Mouse (Mus musculus): ENCODE results near the gene Uggt2. TPM values are rescaled to one million over a fixed set of nuclear protein-coding genes. Genes with fewer than 3 reads are reported as not detected.

Gene Uggt2
- polyA plus RNA-seq, 1 experiment, result 2.6 TPM

- no peak overlapping the region for H3K4me2 ChIP-seq (ENCODE audit: low read depth)
- no peak overlapping the region for H3K4me3 ChIP-seq
- H3ac ChIP-seq (ENCODE audit: control insufficient read depth, insufficient read length), result no peak overlapping the region
- TF ChIP-seq MYOD1 (IDR thresholded peaks at IDR 0.05; ENCODE audit: control insufficient read depth in 1 of 3, insufficient read length in 2 of 3, low read depth in 2 of 3), result no peak
- TF ChIP-seq SRF (IDR thresholded peaks at IDR 0.05; ENCODE audit: control insufficient read depth, insufficient read length, low read depth), result no peak
- H3K27me3 ChIP-seq (ENCODE audit: control insufficient read depth, insufficient read depth, insufficient read length), result no peaks in the 10 kb centered on the region
- H3K36me3 ChIP-seq (ENCODE audit: control insufficient read depth, insufficient read depth), result no peaks in the 10 kb centered on the region
- H3K79me2 ChIP-seq (ENCODE audit: control insufficient read depth, insufficient read depth), result no peaks in the 10 kb centered on the region
Measured at GRCm38 (mm10) chr14:119007103-119007951, 91.9 kb downstream of the Uggt2 start.

- TF ChIP-seq SRF (IDR thresholded peaks at IDR 0.05; ENCODE audit: control insufficient read depth, insufficient read length, low read depth) (no peak), MYOG (IDR thresholded peaks at IDR 0.05; ENCODE audit: control insufficient read depth in 1 of 3, insufficient read depth in 1 of 3, insufficient read length in 2 of 3, low read depth in 2 of 3) (no peak), POLR2AphosphoS2 (IDR thresholded peaks at IDR 0.05; ENCODE audit: insufficient read length, low read depth) (no peak), REST (IDR thresholded peaks at IDR 0.05; ENCODE audit: insufficient read depth, insufficient read length) (no peak)
Measured at GRCm38 (mm10) chr14:119006441-119007102, 92.7 kb downstream of the Uggt2 start.

GRCm38 (mm10) chr14:119005834-119006233, 93.4 kb downstream of the Uggt2 start:
- H3K79me2 ChIP-seq (ENCODE audit: control insufficient read depth, insufficient read depth), result no peaks in the 10 kb centered on the region

More at GRCm38 (mm10) chr14:119006441-119007102, 92.7 kb downstream of the Uggt2 start:
- Histone ChIP-seq H3ac (ENCODE audit: control insufficient read depth, insufficient read length) (no peak overlapping the region), H3K79me2 (ENCODE audit: control insufficient read depth, insufficient read depth) (no peaks in the 10 kb centered on the region), H3K36me3 (ENCODE audit: control insufficient read depth, insufficient read depth) (no peaks in the 10 kb centered on the region), H3K27me3 (ENCODE audit: control insufficient read depth, insufficient read depth, insufficient read length) (no peaks in the 10 kb centered on the region), H3K4me3 (no peak overlapping the region), H3K4me2 (ENCODE audit: low read depth) (no peak overlapping the region)

GRCm38 (mm10) chr14:119003320-119003719, 95.9 kb downstream of the Uggt2 start:
- Histone ChIP-seq H3K4me3 (no peak overlapping the region), H3K79me2 (ENCODE audit: control insufficient read depth, insufficient read depth) (no peaks in the 10 kb centered on the region), H3K4me2 (ENCODE audit: low read depth) (no peak overlapping the region), H3ac (ENCODE audit: control insufficient read depth, insufficient read length) (no peak overlapping the region), H3K27me3 (ENCODE audit: control insufficient read depth, insufficient read depth, insufficient read length) (no peaks in the 10 kb centered on the region), H3K36me3 (ENCODE audit: control insufficient read depth, insufficient read depth) (no peaks in the 10 kb centered on the region)
- no peak for TF ChIP-seq POLR2AphosphoS2 (IDR thresholded peaks at IDR 0.05; ENCODE audit: insufficient read length, low read depth)
- TF ChIP-seq MYOG (IDR thresholded peaks at IDR 0.05; ENCODE audit: control insufficient read depth in 1 of 3, insufficient read depth in 1 of 3, insufficient read length in 2 of 3, low read depth in 2 of 3), result no peak
- TF ChIP-seq TCF12 (IDR thresholded peaks at IDR 0.05; ENCODE audit: insufficient read depth, poor library complexity, severe bottlenecking), result no peak
- no peak for TF ChIP-seq TCF3 (IDR thresholded peaks at IDR 0.05; ENCODE audit: insufficient read length, low read depth)
- TF ChIP-seq POLR2A (IDR thresholded peaks at IDR 0.05; ENCODE audit: insufficient read length, low read depth), result no peak
- no peak for TF ChIP-seq USF1 (IDR thresholded peaks at IDR 0.05; ENCODE audit: low read depth)
- TF ChIP-seq REST (IDR thresholded peaks at IDR 0.05; ENCODE audit: insufficient read depth, insufficient read length), result no peak
- TF ChIP-seq E2F4 (IDR thresholded peaks at IDR 0.05; ENCODE audit: insufficient read depth), result no peak
- TF ChIP-seq MYOD1 (IDR thresholded peaks at IDR 0.05; ENCODE audit: control insufficient read depth in 1 of 3, insufficient read length in 2 of 3, low read depth in 2 of 3), result no peak
- TF ChIP-seq MAX (IDR thresholded peaks at IDR 0.05; ENCODE audit: low read depth), result no peak
- no peak for TF ChIP-seq CEBPB (IDR thresholded peaks at IDR 0.05; ENCODE audit: insufficient read depth, poor library complexity, severe bottlenecking)
- no peak for TF ChIP-seq SRF (IDR thresholded peaks at IDR 0.05; ENCODE audit: control insufficient read depth, insufficient read length, low read depth)

More at GRCm38 (mm10) chr14:119005834-119006233, 93.4 kb downstream of the Uggt2 start:
- TF ChIP-seq TCF3 (IDR thresholded peaks at IDR 0.05; ENCODE audit: insufficient read length, low read depth) (no peak), E2F4 (IDR thresholded peaks at IDR 0.05; ENCODE audit: insufficient read depth) (no peak), REST (IDR thresholded peaks at IDR 0.05; ENCODE audit: insufficient read depth, insufficient read length) (no peak), MAX (IDR thresholded peaks at IDR 0.05; ENCODE audit: low read depth) (no peak)
- Histone ChIP-seq H3K27me3 (ENCODE audit: control insufficient read depth, insufficient read depth, insufficient read length) (no peaks in the 10 kb centered on the region), H3K4me2 (ENCODE audit: low read depth) (no peak overlapping the region), H3ac (ENCODE audit: control insufficient read depth, insufficient read length) (no peak overlapping the region), H3K4me3 (no peak overlapping the region), H3K36me3 (ENCODE audit: control insufficient read depth, insufficient read depth) (no peaks in the 10 kb centered on the region)

- H3ac ChIP-seq (ENCODE audit: control insufficient read depth, insufficient read length), result no peak overlapping the region
- H3K79me2 ChIP-seq (ENCODE audit: control insufficient read depth, insufficient read depth), result no peaks in the 10 kb centered on the region
- H3K4me2 ChIP-seq (ENCODE audit: low read depth), result no peak overlapping the region
- H3K36me3 ChIP-seq (ENCODE audit: control insufficient read depth, insufficient read depth), result no peaks in the 10 kb centered on the region
- TF ChIP-seq MYOG (IDR thresholded peaks at IDR 0.05; ENCODE audit: control insufficient read depth in 1 of 3, insufficient read depth in 1 of 3, insufficient read length in 2 of 3, low read depth in 2 of 3) (no peak), REST (IDR thresholded peaks at IDR 0.05; ENCODE audit: insufficient read depth, insufficient read length) (no peak)
- no peaks in the 10 kb centered on the region for H3K27me3 ChIP-seq (ENCODE audit: control insufficient read depth, insufficient read depth, insufficient read length)
- no peak overlapping the region for H3K4me3 ChIP-seq
Measured at GRCm38 (mm10) chr14:118995226-118995925, 103.9 kb downstream of the Uggt2 start.
